Mouse (Mus musculus) neural tube, embryonic 15.5 days (tissue): ENCODE results near the gene Slc13a3. TPM values are rescaled to one million over a fixed set of nuclear protein-coding genes. Genes with fewer than 3 reads are reported as not detected.

Source experiments
- ATAC-seq: fragments of 200-750 bp; cut with Nextera tagmentation; 2 replicates; pipeline ENCODE4 v1.8.0; 2017; ENCODE audit warnings: mild to moderate bottlenecking, moderate TSS enrichment, moderate library complexity; ENCODE audit not compliant: low FRiP score
- H3K27ac ChIP-seq: fragments of 300-500 bp; sonication (generic); replicated peaks from 2 replicates; pipeline ENCODE4 v1.5.1; 2015; ENCODE audit warnings: mild to moderate bottlenecking, inconsistent platforms
- H3K27me3 ChIP-seq: fragments of 300-500 bp; sonication (generic); replicated peaks from 2 replicates; pipeline ENCODE4 v1.6.1; 2015; ENCODE audit warnings: inconsistent platforms
- H3K36me3 ChIP-seq: fragments of 300-500 bp; sonication (generic); 2 replicates; pipeline ENCODE4 v1.6.1; 2015; ENCODE audit warnings: inconsistent platforms
- H3K4me1 ChIP-seq: fragments of 300-500 bp; sonication (generic); 2 replicates; pipeline ENCODE4 v1.6.1; 2015; ENCODE audit warnings: inconsistent platforms
- H3K4me2 ChIP-seq: fragments of 300-500 bp; sonication (generic); 2 replicates; pipeline ENCODE4 v1.6.1; 2015; ENCODE audit warnings: inconsistent platforms, mild to moderate bottlenecking, moderate library complexity
- H3K4me3 ChIP-seq: fragments of 300-500 bp; sonication (generic); replicated peaks from 2 replicates; pipeline ENCODE4 v1.5.1; 2015; ENCODE audit warnings: mild to moderate bottlenecking, inconsistent platforms
- H3K9ac ChIP-seq: fragments of 300-500 bp; sonication (generic); replicated peaks from 2 replicates; pipeline ENCODE4 v1.6.1; 2015; ENCODE audit warnings: mild to moderate bottlenecking, inconsistent platforms
- H3K9me3 ChIP-seq: fragments of 300-500 bp; sonication (generic); replicated peaks from 2 replicates; pipeline ENCODE4 v1.6.1; 2016; ENCODE audit warnings: inconsistent platforms
- WGBS: fragments of 180-500 bp; shearing (Covaris S2); methylation state at CpG from one replicate; pipeline ENCODE4 v1.1.7; 2015; ENCODE audit warnings: mixed read lengths; 5-methylcytosine and 5-hydroxymethylcytosine counted together
- polyA plus RNA-seq: library from polyadenylated mRNA; unstranded; fragments of >200 nt; fragmentation: Nextera tagmentation; extraction: Ambion mirVana; gene quantifications from 2 replicates; pipeline ENCODE4 v1.2.1, GENCODE M21; 2015

The Slc13a3 gene
- polyA plus RNA-seq, 1 experiment from 2014 or later = 3.5 TPM

DNA sequence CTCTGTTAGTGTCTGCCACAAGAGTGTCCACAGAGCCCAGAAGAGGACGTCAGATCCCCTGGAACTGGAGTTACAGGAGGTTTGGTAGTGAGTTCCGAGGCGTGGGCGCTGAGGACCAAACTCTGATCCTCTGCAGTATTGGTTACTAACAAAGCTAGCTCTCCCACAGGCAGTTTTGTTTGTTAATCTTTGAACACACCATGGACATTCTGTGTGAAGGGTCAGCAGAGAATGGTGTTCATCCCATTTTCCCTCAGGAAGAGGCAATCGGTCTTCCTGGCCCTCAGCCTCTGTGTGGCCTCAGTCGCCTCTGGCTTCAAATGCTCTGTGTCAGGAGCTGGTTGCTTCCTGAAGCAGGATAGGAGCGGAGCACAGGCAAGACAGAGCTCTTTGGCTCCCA, 2.4 kb upstream of the Slc13a3 start:
- Histone ChIP-seq H3K9ac (no peak overlapping the region), H3K4me2 (no peak overlapping the region), H3K27me3 (peaks cover 24% of the 10 kb centered on the region), H3K27ac (no peak overlapping the region), H3K9me3 (no peaks in the 10 kb centered on the region), H3K4me3 (no peak overlapping the region), H3K36me3 (no peaks in the 10 kb centered on the region), H3K4me1 (peaks cover 5% of the 10 kb centered on the region)
- 75% methylated on average over 7 of the region's 7 CpGs for WGBS
- ATAC-seq = no peak

DNA sequence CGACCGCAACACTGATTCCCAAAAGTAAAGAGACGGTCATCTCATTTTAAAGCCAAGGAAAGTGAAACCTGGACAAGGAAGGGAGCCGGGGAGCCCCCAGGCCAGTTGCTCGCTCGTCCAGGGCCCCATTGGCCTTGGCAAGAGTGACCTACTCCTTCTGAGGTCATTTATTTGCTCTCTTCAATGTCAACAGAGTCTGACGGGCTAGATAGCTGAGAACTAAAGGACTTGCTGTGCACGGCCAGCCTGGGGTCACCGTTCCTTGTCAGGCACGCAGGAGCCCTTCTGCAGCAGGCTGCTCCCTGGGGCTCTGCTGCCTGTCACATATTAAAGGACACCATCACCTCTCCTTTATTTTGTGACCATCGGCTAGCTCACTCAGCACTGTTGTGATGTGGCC, 1.1 kb downstream of the Slc13a3 start:
- no peaks in the 10 kb centered on the region for H3K9me3 ChIP-seq
- WGBS = 85% methylated on average over 11 of the region's 11 CpGs
- no peaks in the 10 kb centered on the region for H3K36me3 ChIP-seq
- no peak overlapping the region for H3K4me3 ChIP-seq
- no peak overlapping the region for H3K9ac ChIP-seq
- peaks cover 5% of the 10 kb centered on the region for H3K4me1 ChIP-seq
- H3K27ac ChIP-seq = no peak overlapping the region
- peaks cover 24% of the 10 kb centered on the region for H3K27me3 ChIP-seq
- no peak overlapping the region for H3K4me2 ChIP-seq
- ATAC-seq = no peak

DNA sequence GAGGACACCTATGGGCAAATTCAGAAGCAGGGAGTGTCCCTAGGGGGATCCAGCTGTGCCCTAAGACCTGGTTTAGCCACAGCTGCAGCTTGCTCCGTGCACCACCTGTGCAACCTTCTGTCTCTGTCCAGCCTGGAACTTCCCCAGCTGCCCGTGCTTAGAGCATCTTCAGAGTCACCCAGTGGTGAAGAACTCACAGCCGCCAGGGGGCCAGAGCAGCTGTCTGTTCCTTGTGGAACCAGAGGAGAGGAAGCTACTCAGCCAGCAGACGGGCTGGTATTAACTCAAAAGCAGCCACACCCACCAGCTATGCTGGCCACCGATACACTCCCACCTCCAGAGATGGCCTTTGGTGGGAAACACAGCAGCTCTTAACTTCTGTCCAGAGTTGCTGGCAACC, 2.9 kb downstream of the Slc13a3 start:
- no peak overlapping the region for H3K4me2 ChIP-seq
- 38% methylated on average over 5 of the region's 5 CpGs for WGBS
- H3K4me1 ChIP-seq = peaks cover 5% of the 10 kb centered on the region
- no peak for ATAC-seq
- no peak overlapping the region for H3K27ac ChIP-seq
- H3K4me3 ChIP-seq = no peak overlapping the region
- H3K9ac ChIP-seq = no peak overlapping the region
- peaks cover 24% of the 10 kb centered on the region for H3K27me3 ChIP-seq
- H3K9me3 ChIP-seq = no peaks in the 10 kb centered on the region
- H3K36me3 ChIP-seq = no peaks in the 10 kb centered on the region

DNA sequence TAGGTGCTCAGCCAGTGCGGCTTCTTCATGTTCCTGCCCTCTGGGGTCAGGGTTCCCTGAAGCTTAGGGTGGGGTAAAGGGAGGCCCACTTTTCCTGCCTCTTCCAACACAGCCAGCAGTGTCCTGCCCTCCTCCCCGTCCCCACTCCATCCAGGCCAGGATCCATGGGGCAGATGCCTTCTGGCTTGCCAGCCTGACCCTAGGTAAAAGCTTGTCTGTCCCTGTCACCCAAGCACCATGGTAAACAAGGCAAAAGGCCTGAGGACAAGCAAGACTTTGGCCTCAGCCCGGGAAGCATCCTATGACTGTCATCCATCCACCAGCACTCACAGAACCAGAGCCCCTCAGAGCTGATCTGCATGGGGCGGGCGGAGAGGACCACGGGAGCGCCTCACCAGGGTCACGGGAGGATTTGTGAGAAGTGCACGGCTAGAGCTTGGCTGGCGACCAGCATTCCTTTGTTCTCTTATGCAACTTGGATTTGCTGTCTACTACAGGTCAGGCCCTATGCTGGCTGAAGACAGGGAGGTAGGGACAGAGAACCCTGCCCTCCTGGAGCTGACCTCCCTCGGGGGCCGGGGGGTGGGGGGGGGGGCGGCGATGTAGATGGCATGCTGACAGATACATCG, 5.1 kb downstream of the Slc13a3 start:
- Histone ChIP-seq H3K27me3 (peaks cover 14% of the 10 kb centered on the region), H3K9me3 (no peaks in the 10 kb centered on the region), H3K4me3 (no peak overlapping the region), H3K36me3 (no peaks in the 10 kb centered on the region), H3K27ac (no peak overlapping the region), H3K9ac (no peak overlapping the region), H3K4me1 (peaks cover 1% of the 10 kb centered on the region), H3K4me2 (no peak overlapping the region)
- ATAC-seq = no peak
- 53% methylated on average over 15 of the region's 15 CpGs for WGBS

DNA sequence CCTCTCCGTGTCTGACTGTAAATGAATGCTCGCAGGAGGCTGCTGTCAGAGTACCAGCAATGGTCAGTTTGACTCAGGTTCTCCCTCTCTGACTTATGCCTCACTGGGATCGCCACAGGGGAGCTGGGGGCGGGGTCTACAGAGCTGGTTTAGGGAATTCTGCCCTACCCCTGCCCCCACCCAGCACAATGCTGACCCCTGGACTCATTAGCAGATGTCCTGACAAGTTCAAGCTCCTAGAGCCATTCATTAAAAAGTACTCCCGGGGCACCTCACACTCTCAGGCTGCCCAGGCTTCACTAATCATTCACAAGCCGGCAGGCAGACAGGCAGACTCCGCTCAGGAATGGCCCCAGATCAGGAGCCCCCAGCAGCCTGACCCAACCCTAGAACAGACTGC, 13.4 kb downstream of the Slc13a3 start:
- no peak overlapping the region for H3K27ac ChIP-seq
- H3K36me3 ChIP-seq = no peaks in the 10 kb centered on the region
- H3K4me2 ChIP-seq = no peak overlapping the region
- WGBS = 28% methylated on average over 7 of the region's 7 CpGs
- no peak overlapping the region for H3K9ac ChIP-seq
- ATAC-seq = no peak
- H3K27me3 ChIP-seq = no peaks in the 10 kb centered on the region
- H3K4me1 ChIP-seq = no peaks in the 10 kb centered on the region
- no peaks in the 10 kb centered on the region for H3K9me3 ChIP-seq
- no peak overlapping the region for H3K4me3 ChIP-seq

DNA sequence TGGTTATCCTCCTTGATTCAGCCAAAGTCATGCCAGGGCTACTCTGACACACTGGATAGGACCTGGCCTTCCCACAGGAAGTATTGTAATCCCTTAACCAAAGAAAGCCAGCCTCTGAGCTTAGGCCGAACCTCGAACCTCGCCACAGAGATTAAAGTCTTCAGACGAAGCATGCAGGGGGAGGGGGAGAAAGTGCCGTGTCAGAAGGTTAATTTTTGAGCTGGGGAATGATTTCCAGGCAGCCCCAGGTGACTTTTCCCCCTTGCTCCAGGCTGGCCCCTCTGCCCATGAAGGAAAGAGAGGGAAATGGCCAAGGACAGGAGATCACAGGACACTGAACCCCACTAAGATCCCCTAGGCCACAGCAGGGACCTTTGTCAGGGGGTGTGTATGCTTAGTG, 14.8 kb downstream of the Slc13a3 start:
- H3K4me3 ChIP-seq = no peak overlapping the region
- no peaks in the 10 kb centered on the region for H3K4me1 ChIP-seq
- no peak overlapping the region for H3K4me2 ChIP-seq
- no peaks in the 10 kb centered on the region for H3K27me3 ChIP-seq
- no peak for ATAC-seq
- H3K36me3 ChIP-seq = no peaks in the 10 kb centered on the region
- no peak overlapping the region for H3K27ac ChIP-seq
- no peaks in the 10 kb centered on the region for H3K9me3 ChIP-seq
- 74% methylated on average over 5 of the region's 5 CpGs for WGBS
- no peak overlapping the region for H3K9ac ChIP-seq

DNA sequence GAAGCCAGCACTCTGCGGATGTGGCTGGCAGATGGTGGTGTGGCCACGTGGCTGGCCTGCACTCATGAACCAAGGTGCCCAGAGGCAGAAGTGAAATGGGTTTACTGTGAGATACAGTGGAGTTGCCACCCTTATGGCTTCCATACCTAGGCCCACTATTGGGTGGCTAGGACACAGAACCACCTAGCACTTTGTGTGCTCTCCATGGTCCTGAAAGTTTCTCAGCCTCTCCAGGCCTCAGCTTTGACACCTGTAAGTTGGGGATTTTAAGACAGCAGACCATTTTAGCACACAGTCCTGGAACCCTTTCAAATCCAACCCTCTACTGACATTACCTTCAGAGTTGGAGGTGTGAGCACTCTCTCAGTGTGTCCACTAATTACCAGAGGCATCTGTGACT, 16.3 kb downstream of the Slc13a3 start:
- H3K4me1 ChIP-seq = no peaks in the 10 kb centered on the region
- no peak for ATAC-seq
- no peak overlapping the region for H3K4me2 ChIP-seq
- H3K4me3 ChIP-seq = no peak overlapping the region
- H3K27me3 ChIP-seq = no peaks in the 10 kb centered on the region
- H3K36me3 ChIP-seq = no peaks in the 10 kb centered on the region
- 59% methylated on average over 2 of the region's 2 CpGs for WGBS
- H3K9ac ChIP-seq = no peak overlapping the region
- H3K27ac ChIP-seq = no peak overlapping the region
- H3K9me3 ChIP-seq = no peaks in the 10 kb centered on the region

DNA sequence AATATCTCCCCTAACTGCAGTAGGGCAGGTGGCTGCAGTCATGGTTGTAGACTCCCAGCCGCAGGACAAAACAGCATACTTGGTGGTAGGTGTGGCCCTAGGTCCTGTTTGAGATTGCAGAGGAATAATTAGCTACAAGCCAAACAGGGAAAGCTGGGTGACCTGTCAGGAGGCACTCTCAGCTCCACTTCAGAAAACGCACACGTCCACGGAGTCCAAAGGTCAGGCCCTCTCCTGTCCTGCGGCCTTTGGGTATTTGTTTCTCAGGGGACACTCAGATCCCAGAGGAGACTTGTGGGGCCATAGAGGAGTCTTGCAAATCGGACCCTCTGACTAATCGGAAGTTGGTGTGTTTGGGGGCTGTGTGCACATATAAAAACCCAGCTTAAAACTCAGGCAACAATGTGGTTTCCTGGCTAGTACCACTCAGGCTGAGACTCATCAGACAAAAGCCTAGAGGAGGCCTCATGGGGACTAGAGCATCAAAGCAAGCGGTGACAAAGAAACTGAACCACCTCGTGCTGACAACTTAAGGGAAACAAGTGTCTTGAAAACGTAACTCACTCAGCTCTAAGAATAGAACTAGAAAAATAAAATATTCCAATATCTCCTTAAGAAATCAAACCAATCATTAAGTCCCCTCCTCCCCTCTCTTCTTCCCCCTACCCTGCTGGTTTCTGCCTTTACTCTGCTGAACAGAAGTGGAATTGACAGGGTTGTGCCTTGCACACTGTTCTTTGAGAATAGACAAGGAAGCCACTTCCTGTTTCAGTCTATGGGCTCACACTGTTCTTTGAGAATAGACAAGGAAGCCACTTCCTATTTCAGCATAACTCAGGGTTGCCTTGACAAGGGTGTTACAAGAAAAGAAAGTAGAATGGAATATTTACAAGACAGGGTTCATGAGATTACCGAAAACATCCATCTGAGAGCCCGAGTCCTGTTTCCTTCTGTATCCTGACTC, 20.0 kb downstream of the Slc13a3 start:
- no peak for ATAC-seq

DNA sequence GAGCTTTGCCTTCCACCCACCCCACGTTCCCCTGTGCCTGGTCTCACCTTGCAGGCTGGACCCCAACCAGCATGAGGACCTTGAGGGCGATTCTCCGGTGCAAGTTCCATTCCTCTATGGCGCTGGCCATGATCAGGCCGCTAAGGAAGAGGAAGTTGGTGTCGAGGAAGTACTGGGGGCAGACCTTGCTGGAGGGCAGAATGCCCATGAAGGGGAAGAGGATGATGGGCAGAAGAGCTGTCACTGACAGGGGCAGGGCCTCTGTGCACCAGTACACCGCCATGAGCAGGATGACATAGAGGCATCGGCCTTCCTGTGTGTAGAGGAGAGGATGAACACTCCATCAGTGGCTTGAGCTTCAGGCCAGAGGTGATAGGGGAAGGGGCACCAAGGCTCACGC, 24.6 kb downstream of the Slc13a3 start:
- Histone ChIP-seq H3K36me3 (no peaks in the 10 kb centered on the region), H3K4me1 (no peaks in the 10 kb centered on the region), H3K9me3 (no peaks in the 10 kb centered on the region), H3K27me3 (no peaks in the 10 kb centered on the region), H3K27ac (no peak overlapping the region), H3K9ac (no peak overlapping the region), H3K4me3 (no peak overlapping the region), H3K4me2 (no peak overlapping the region)
- 88% methylated on average over 9 of the region's 9 CpGs for WGBS
- ATAC-seq = no peak

More for the DNA sequence above, 20.0 kb downstream of the Slc13a3 start:
- Histone ChIP-seq H3K9me3 (no peaks in the 10 kb centered on the region), H3K27me3 (no peaks in the 10 kb centered on the region), H3K27ac (no peak overlapping the region), H3K4me1 (no peaks in the 10 kb centered on the region), H3K4me2 (no peak overlapping the region), H3K36me3 (no peaks in the 10 kb centered on the region), H3K4me3 (no peak overlapping the region), H3K9ac (no peak overlapping the region)
- WGBS = 81% methylated on average over 12 of the region's 12 CpGs

DNA sequence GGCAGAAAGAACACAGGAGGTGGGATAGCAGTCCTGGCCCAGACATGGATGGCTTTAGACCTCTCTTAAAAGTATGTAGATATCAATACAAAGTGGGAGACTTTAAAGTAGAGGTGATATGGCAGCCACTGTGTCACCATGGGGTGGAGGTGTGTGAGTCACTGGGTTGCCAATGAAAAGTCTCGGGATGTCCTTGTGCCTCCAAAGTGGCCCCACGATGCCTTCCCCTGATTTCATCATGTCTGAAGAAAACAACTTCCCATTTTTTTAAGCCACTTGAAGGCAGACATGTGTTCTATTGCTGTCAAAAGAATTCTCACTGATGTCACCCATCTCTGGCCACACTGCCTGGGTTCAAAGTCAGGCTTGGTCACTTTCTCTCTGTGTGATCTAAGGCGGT, 28.2 kb downstream of the Slc13a3 start:
- no peak overlapping the region for H3K4me3 ChIP-seq
- no peaks in the 10 kb centered on the region for H3K9me3 ChIP-seq
- H3K27me3 ChIP-seq = no peaks in the 10 kb centered on the region
- no peak overlapping the region for H3K27ac ChIP-seq
- ATAC-seq = no peak
- no peaks in the 10 kb centered on the region for H3K36me3 ChIP-seq
- WGBS = 96% methylated on average over 3 of the region's 3 CpGs
- no peaks in the 10 kb centered on the region for H3K4me1 ChIP-seq
- H3K9ac ChIP-seq = no peak overlapping the region
- no peak overlapping the region for H3K4me2 ChIP-seq

DNA sequence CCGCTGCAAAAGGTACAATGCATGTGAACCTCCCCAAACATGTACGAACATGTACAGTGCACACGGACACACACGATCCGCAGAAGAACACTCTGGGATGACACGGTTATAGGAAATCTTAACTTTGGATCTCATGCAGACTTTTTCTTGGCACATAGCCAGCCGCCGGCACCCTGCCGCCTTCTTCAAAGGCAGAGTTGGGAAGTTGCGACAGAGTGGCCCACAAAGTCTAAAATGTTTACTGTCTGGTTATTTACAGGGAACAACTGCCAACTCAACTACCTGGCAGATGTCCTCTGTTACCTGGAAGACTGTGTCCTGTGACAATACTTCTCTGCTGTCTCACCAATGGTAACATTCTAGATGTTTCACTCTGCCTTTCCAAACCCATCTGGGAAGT, 30.0 kb downstream of the Slc13a3 start:
- no peak overlapping the region for H3K9ac ChIP-seq
- ATAC-seq = no peak
- no peak overlapping the region for H3K4me3 ChIP-seq
- H3K9me3 ChIP-seq = no peaks in the 10 kb centered on the region
- no peaks in the 10 kb centered on the region for H3K27me3 ChIP-seq
- H3K27ac ChIP-seq = no peak overlapping the region
- WGBS = 75% methylated on average over 10 of the region's 10 CpGs
- no peaks in the 10 kb centered on the region for H3K4me1 ChIP-seq
- no peak overlapping the region for H3K4me2 ChIP-seq
- no peaks in the 10 kb centered on the region for H3K36me3 ChIP-seq

DNA sequence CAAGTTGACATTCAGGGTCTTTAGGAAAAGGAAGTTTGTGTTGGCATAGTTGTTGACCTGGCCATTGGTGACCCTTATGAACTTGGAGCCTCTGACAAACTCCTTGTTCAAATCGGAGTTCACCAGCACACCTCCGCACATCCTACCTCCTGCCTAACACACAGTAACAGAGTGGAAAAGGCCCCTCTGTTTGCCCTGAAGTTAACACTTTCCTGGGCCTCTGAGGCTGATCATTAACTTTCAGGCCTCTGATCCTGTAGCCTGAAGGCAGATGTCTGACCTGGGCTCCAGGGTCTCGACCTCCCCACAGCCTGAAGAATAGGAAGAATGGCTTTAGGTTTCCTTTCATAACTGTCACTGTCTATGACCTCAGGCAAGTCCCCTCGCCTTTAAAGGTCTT, 31.4 kb downstream of the Slc13a3 start:
- H3K27me3 ChIP-seq = no peaks in the 10 kb centered on the region
- no peak overlapping the region for H3K9ac ChIP-seq
- H3K36me3 ChIP-seq = no peaks in the 10 kb centered on the region
- ATAC-seq = no peak
- no peak overlapping the region for H3K27ac ChIP-seq
- 51% methylated on average over 4 of the region's 4 CpGs for WGBS
- H3K4me1 ChIP-seq = no peaks in the 10 kb centered on the region
- no peak overlapping the region for H3K4me2 ChIP-seq
- H3K9me3 ChIP-seq = no peaks in the 10 kb centered on the region
- no peak overlapping the region for H3K4me3 ChIP-seq
